Comparison of ENCODE assay signal across 11 mouse cellular contexts in the genomic region with DNA sequence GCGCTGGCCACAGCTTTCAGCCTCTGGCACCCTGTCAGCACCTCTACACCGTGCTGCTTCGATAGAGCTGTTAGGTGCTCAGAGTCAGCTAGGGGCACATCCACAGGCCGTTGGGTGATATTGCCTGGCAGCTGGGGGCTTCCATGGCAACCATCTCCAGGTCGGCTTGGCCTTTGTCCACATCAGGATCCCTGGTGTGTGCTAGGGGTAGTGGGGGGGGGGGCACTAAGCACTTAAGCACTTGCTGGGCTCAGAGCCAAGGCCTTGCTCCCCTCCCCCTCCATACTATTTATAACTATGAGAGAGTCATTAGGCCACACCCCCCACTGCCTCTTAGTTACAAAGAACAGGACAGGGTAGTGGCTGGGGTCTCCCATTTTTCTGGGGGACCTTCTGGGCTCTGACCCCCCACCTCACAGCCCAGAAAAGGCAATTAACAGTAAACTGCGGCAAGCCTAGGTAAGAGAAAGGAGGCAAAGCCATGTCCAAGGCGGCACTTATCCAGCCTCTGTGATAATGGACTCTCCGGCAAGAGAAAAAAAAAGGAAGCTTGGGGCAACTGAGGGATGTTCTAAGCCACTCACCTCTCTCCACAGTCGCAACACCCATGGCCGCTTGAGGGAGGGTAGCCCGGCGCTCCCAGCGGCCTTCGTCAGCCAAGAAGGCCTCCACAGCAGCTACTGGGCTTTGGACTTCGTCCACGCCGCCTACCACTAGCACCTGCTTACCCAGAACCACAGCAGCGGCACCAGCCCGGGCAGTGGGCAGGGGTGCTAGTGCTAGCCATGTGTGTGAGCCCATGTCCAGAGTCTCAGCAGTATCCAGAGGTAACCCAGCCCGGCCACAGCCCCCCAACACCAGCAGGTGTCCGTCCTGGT. TPM values are rescaled to one million over a fixed set of nuclear protein-coding genes. Genes with fewer than 3 reads are reported as not detected.
DNase-seq lines count a peak whose midpoint lies in the region; ATAC-seq and TF ChIP-seq lines count a peak whose summit lies in the region.
"Had no signal": no experiment of that assay in that cellular context is flagged by ENCODE, and none has a peak within 500 bp of the region (broad histone marks: within the 10 kb centered on the region; RNA-seq: fewer than 3 reads in every experiment).

No protein-coding gene starts in this region.

- no peak for DNase-seq in heart, adult 2 months
- no peak for DNase-seq in heart, adult 8-10 months (ENCODE audit: low spot score)
- no peak for DNase-seq in thymus, adult 18-20 months
- DNase-seq in frontal cortex, postnatal 25 days (ENCODE audit: low spot score in 2 of 2): no peak

- TF ChIP-seq CTCF in heart, adult 2 months (IDR thresholded peaks at IDR 0.05): no peak

- no peaks in the 10 kb centered on the region for H3K9me3 ChIP-seq in embryonic facial prominence, embryonic 12.5 days
- H3K9me3 ChIP-seq in hindbrain, embryonic 13.5 days: no peaks in the 10 kb centered on the region
- no peaks in the 10 kb centered on the region for H3K9me3 ChIP-seq in liver, embryonic 12.5 days (replicated peaks)
- no peaks in the 10 kb centered on the region for H3K9me3 ChIP-seq in neural tube, embryonic 13.5 days

- H3K27ac ChIP-seq in heart, adult 2 months: 0 out of 2 replicates have a peak overlapping the region, but pooled peaks have one; percentile 23
- peak overlapping the region; percentile 83 for H3K27ac ChIP-seq in embryonic facial prominence, embryonic 12.5 days
- H3K27ac ChIP-seq in hindbrain, embryonic 13.5 days: peak overlapping the region; percentile 90
- H3K27ac ChIP-seq in liver, embryonic 12.5 days: peak overlapping the region; percentile 79
- H3K27ac ChIP-seq in neural tube, embryonic 13.5 days (replicated peaks): peak overlapping the region; percentile 93

- no peak for TF ChIP-seq POLR2A in heart, adult 2 months (IDR thresholded peaks at IDR 0.05; ENCODE audit: insufficient read depth, low read depth, low read length)

- 0 out of 2 replicates have a peak, but pooled peaks cover 2% of the 10 kb centered on the region for H3K4me1 ChIP-seq in heart, adult 2 months (ENCODE audit: control insufficient read depth, insufficient read depth, low read length)
- peaks cover 38% of the 10 kb centered on the region for H3K4me1 ChIP-seq in embryonic facial prominence, embryonic 12.5 days
- peaks cover 52% of the 10 kb centered on the region for H3K4me1 ChIP-seq in hindbrain, embryonic 13.5 days (replicated peaks)
- H3K4me1 ChIP-seq in liver, embryonic 12.5 days: peaks cover 54% of the 10 kb centered on the region
- H3K4me1 ChIP-seq in neural tube, embryonic 13.5 days (replicated peaks): peaks cover 55% of the 10 kb centered on the region

- WGBS in heart, adult 2 months: 50% methylated on average over 21 of the region's 21 CpGs
- WGBS in embryonic facial prominence, embryonic 12.5 days: 70% methylated on average over 21 of the region's 21 CpGs
- 55% methylated on average over 21 of the region's 21 CpGs for WGBS in hindbrain, embryonic 13.5 days
- WGBS in liver, embryonic 12.5 days (ENCODE audit: insufficient replicate concordance): 65% methylated on average over 21 of the region's 21 CpGs
- 49% methylated on average over 21 of the region's 21 CpGs for WGBS in neural tube, embryonic 13.5 days

- peak overlapping the region; percentile 65 for H3K4me2 ChIP-seq in embryonic facial prominence, embryonic 12.5 days (replicated peaks)
- peak overlapping the region; percentile 72 for H3K4me2 ChIP-seq in hindbrain, embryonic 13.5 days
- peak overlapping the region; percentile 98 for H3K4me2 ChIP-seq in liver, embryonic 12.5 days
- peak overlapping the region; percentile 77 for H3K4me2 ChIP-seq in neural tube, embryonic 13.5 days

- TF ChIP-seq EP300 in heart, adult 2 months (IDR thresholded peaks at IDR 0.05; ENCODE audit: insufficient read depth, low read depth, low read length): 0 out of 2 replicates have a peak, but pooled peaks have one; percentile 7

- H3K79me2 ChIP-seq in heart, adult 2 months (replicated peaks; ENCODE audit: control insufficient read depth, insufficient read depth, low read length): no peaks in the 10 kb centered on the region

- intact Hi-C loops in heart, adult 2 months (cut with DNase I): loop anchor here (5.0 kb wide), 2 partner anchors 42 to 68 kb away; a partner anchor contains a TSS

- ATAC-seq in embryonic facial prominence, embryonic 12.5 days (ENCODE audit: insufficient number of reproducible peaks, insufficient read depth, low FRiP score, low TSS enrichment): peak; percentile 18
- peak; percentile 36 for ATAC-seq in hindbrain, embryonic 13.5 days (ENCODE audit: low FRiP score)
- peak; percentile 16; the same call in 1 of the 2 replicates for ATAC-seq in liver, embryonic 12.5 days
- ATAC-seq in neural tube, embryonic 13.5 days (ENCODE audit: low read depth): peak; percentile 54

- H3K9ac ChIP-seq in heart, adult 2 months (ENCODE audit: low read depth, low read length): no peak overlapping the region
- peak overlapping the region; percentile 27 for H3K9ac ChIP-seq in embryonic facial prominence, embryonic 12.5 days
- peak overlapping the region; percentile 85 for H3K9ac ChIP-seq in hindbrain, embryonic 13.5 days
- H3K9ac ChIP-seq in liver, embryonic 12.5 days: peak overlapping the region; percentile 50
- peak overlapping the region; percentile 83 for H3K9ac ChIP-seq in neural tube, embryonic 13.5 days

- no peaks in the 10 kb centered on the region for H3K36me3 ChIP-seq in heart, adult 2 months (ENCODE audit: control insufficient read depth, insufficient read depth, low read length)
- H3K36me3 ChIP-seq in embryonic facial prominence, embryonic 12.5 days: peaks cover 14% of the 10 kb centered on the region
- H3K36me3 ChIP-seq in hindbrain, embryonic 13.5 days: peaks cover 23% of the 10 kb centered on the region
- H3K36me3 ChIP-seq in liver, embryonic 12.5 days: peaks cover 17% of the 10 kb centered on the region
- H3K36me3 ChIP-seq in neural tube, embryonic 13.5 days: peaks cover 18% of the 10 kb centered on the region

- no peaks in the 10 kb centered on the region for H3K27me3 ChIP-seq in heart, adult 2 months (ENCODE audit: control insufficient read depth, insufficient read depth, low read length)
- no peaks in the 10 kb centered on the region for H3K27me3 ChIP-seq in embryonic facial prominence, embryonic 12.5 days
- H3K27me3 ChIP-seq in hindbrain, embryonic 13.5 days: 0 out of 2 replicates have a peak, but pooled peaks cover under 1% of the 10 kb centered on the region
- H3K27me3 ChIP-seq in liver, embryonic 12.5 days (replicated peaks): peaks cover 2% of the 10 kb centered on the region; the same call in 1 of the 2 replicates
- H3K27me3 ChIP-seq in neural tube, embryonic 13.5 days: no peaks in the 10 kb centered on the region

- no peak overlapping the region for H3K4me3 ChIP-seq in heart, adult 2 months
- peak overlapping the region; percentile 53 for H3K4me3 ChIP-seq in embryonic facial prominence, embryonic 12.5 days
- peak overlapping the region; percentile 64 for H3K4me3 ChIP-seq in hindbrain, embryonic 13.5 days
- H3K4me3 ChIP-seq in liver, embryonic 12.5 days: peak overlapping the region; percentile 68
- H3K4me3 ChIP-seq in neural tube, embryonic 13.5 days: peak overlapping the region; percentile 70

RNA-seq across cellular contexts. Expression of a gene that starts 9.8 kb away (rescaled TPM):
- total RNA-seq in heart, adult 2 months (2021): 10 to 100 TPM; 22.5 to 26.6 TPM
- polyA plus RNA-seq in heart, adult 2 months (2012; rRNA removed): 14.7 and 16.7 TPM in 2 replicates
- total RNA-seq in heart, adult 8-10 months (2022): 10 to 100 TPM; 21.3 to 28.3 (median 26.7) TPM
- polyA plus RNA-seq in embryonic facial prominence, embryonic 12.5 days (2016; fragmentation: Nextera tagmentation; extraction: Ambion mirVana): 53.1 and 58.3 TPM in 2 replicates
- 58.0 and 59.4 TPM in 2 replicates for polyA plus RNA-seq in hindbrain, embryonic 13.5 days (2015; fragmentation: Nextera tagmentation; extraction: Ambion mirVana)
- polyA plus RNA-seq in liver, embryonic 12.5 days (2016; fragmentation: Nextera tagmentation; extraction: Ambion mirVana): 28.5 and 32.9 TPM in 2 replicates
- 55.3 and 57.0 TPM in 2 replicates for polyA plus RNA-seq in neural tube, embryonic 13.5 days (2015; fragmentation: Nextera tagmentation; extraction: Ambion mirVana)

RNA-seq across cellular contexts. Expression of a gene that starts 10.8 kb away (rescaled TPM):
- total RNA-seq in heart, adult 2 months (2021): 1 to 10 TPM; 4.9 to 5.8 TPM
- polyA plus RNA-seq in heart, adult 2 months (2012; rRNA removed): 21.5 and 26.6 TPM in 2 replicates
- total RNA-seq in heart, adult 8-10 months (2022): 1 to 10 TPM; 3.9 to 6.7 (median 5.8) TPM
- polyA plus RNA-seq in embryonic facial prominence, embryonic 12.5 days (2016; fragmentation: Nextera tagmentation; extraction: Ambion mirVana): 44.5 and 46.0 TPM in 2 replicates
- 66.4 and 69.1 TPM in 2 replicates for polyA plus RNA-seq in hindbrain, embryonic 13.5 days (2015; fragmentation: Nextera tagmentation; extraction: Ambion mirVana)
- polyA plus RNA-seq in liver, embryonic 12.5 days (2016; fragmentation: Nextera tagmentation; extraction: Ambion mirVana): 17.7 and 18.8 TPM in 2 replicates
- 68.4 and 86.4 TPM in 2 replicates for polyA plus RNA-seq in neural tube, embryonic 13.5 days (2015; fragmentation: Nextera tagmentation; extraction: Ambion mirVana)

RNA-seq across cellular contexts. Expression of a gene that starts 14.2 kb away (rescaled TPM):
- total RNA-seq in heart, adult 2 months (2021): not detected
- not detected in 2 replicates for polyA plus RNA-seq in heart, adult 2 months (2012; rRNA removed)
- not detected for total RNA-seq in heart, adult 8-10 months (2022)
- polyA plus RNA-seq in embryonic facial prominence, embryonic 12.5 days (2016; fragmentation: Nextera tagmentation; extraction: Ambion mirVana): not detected in 2 replicates
- not detected in 2 replicates for polyA plus RNA-seq in hindbrain, embryonic 13.5 days (2015; fragmentation: Nextera tagmentation; extraction: Ambion mirVana)
- not detected in 2 replicates for polyA plus RNA-seq in liver, embryonic 12.5 days (2016; fragmentation: Nextera tagmentation; extraction: Ambion mirVana)
- not detected in 2 replicates for polyA plus RNA-seq in neural tube, embryonic 13.5 days (2015; fragmentation: Nextera tagmentation; extraction: Ambion mirVana)
- total RNA-seq: ES-E14; heart, postnatal 36 days had no signal
- polyA plus RNA-seq: spleen, adult 2 months had no signal

RNA-seq across cellular contexts. Expression of a gene that starts 22.2 kb away (rescaled TPM):
- not detected for total RNA-seq in heart, adult 2 months (2021)
- not detected in 2 replicates for polyA plus RNA-seq in heart, adult 2 months (2012; rRNA removed)
- not detected for total RNA-seq in heart, adult 8-10 months (2022)
- polyA plus RNA-seq in embryonic facial prominence, embryonic 12.5 days (2016; fragmentation: Nextera tagmentation; extraction: Ambion mirVana): 1.4 and 2.0 TPM in 2 replicates
- 1.0 and 1.2 TPM in 2 replicates for polyA plus RNA-seq in hindbrain, embryonic 13.5 days (2015; fragmentation: Nextera tagmentation; extraction: Ambion mirVana)
- polyA plus RNA-seq in liver, embryonic 12.5 days (2016; fragmentation: Nextera tagmentation; extraction: Ambion mirVana): 0.55 TPM in 2 replicates
- polyA plus RNA-seq in neural tube, embryonic 13.5 days (2015; fragmentation: Nextera tagmentation; extraction: Ambion mirVana): 0.74 and 1.4 TPM in 2 replicates
- total RNA-seq: heart, postnatal 36 days had no signal
- polyA plus RNA-seq: spleen, adult 2 months had no signal

RNA-seq across cellular contexts. Expression of a gene that starts 29.0 kb away (rescaled TPM):
- total RNA-seq in heart, adult 2 months (2021): 100 to 1,000 TPM; 326 to 360 TPM
- 272 and 392 TPM in 2 replicates for polyA plus RNA-seq in heart, adult 2 months (2012; rRNA removed)
- 100 to 1,000 TPM; 342 to 366 (median 351) TPM for total RNA-seq in heart, adult 8-10 months (2022)
- polyA plus RNA-seq in embryonic facial prominence, embryonic 12.5 days (2016; fragmentation: Nextera tagmentation; extraction: Ambion mirVana): 51.3 and 58.5 TPM in 2 replicates
- 20.9 and 21.6 TPM in 2 replicates for polyA plus RNA-seq in hindbrain, embryonic 13.5 days (2015; fragmentation: Nextera tagmentation; extraction: Ambion mirVana)
- 9.8 and 10.9 TPM in 2 replicates for polyA plus RNA-seq in liver, embryonic 12.5 days (2016; fragmentation: Nextera tagmentation; extraction: Ambion mirVana)
- 20.9 and 21.6 TPM in 2 replicates for polyA plus RNA-seq in neural tube, embryonic 13.5 days (2015; fragmentation: Nextera tagmentation; extraction: Ambion mirVana)

Comparison
In these comparisons a context has a peak if more than half of its experiments do, and no peak if none do; other contexts are left out.
1. H3K27ac ChIP-seq: peak in every context shown above with its lines; median percentile 93 in neural tube, embryonic 13.5 days; 90 in hindbrain, embryonic 13.5 days; 83 in embryonic facial prominence, embryonic 12.5 days; 79 in liver, embryonic 12.5 days; 23 in heart, adult 2 months.